Mouse (Mus musculus) lung, adult 2 months (tissue): ENCODE results near the gene 9630041A04Rik.

Source experiments
- CTCF ChIP-seq: fragments of 200-500 bp; IDR thresholded peaks from 2 replicates; pipeline ENCODE4 v1.5.1; 2011; ENCODE audit warnings: mild to moderate bottlenecking, low read length, control low read depth; ENCODE audit not compliant: insufficient read depth
- POLR2A ChIP-seq: fragments of 200-500 bp; IDR thresholded peaks from 2 replicates; pipeline ENCODE4 v1.6.1; 2011; ENCODE audit warnings: low read depth, mild to moderate bottlenecking, control low read depth, low read length, borderline replicate concordance; ENCODE audit errors: extremely low read depth

DNA sequence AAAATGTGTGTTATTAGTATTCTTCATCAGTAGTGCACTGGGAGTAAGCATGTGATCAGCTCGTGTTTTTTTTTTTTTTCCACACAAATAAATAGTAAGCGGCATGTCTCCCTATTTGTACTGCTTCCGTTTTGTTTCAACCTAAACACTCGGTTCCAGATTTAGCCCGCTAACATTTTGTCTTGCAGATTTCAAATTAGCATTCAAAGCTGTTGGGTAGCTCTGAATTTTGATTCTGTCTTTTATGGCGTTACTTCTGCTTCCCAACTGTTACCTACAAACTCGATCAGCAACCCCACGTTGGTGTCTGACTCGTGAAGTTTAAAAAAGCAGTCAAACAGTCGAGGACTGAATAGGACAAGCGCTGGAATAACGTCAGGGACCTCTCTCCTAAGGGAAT lies 129.2 kb downstream of the 9630041A04Rik start:
- TF ChIP-seq CTCF (no peak), POLR2A (no peak)
